Mouse (Mus musculus) brain, embryonic 18.5 days (tissue): Measurements from ENCODE around the gene Rpf1.
A peak's percentile ranks its signal among the peaks of the same experiment; 100 is the strongest.

ENCODE experiments used
- DNase-seq: peaks from one replicate; pipeline ENCODE4 v3.0.0-alpha.2; 2012; ENCODE audit warnings: low read depth, low spot score

Gene Rpf1

DNA sequence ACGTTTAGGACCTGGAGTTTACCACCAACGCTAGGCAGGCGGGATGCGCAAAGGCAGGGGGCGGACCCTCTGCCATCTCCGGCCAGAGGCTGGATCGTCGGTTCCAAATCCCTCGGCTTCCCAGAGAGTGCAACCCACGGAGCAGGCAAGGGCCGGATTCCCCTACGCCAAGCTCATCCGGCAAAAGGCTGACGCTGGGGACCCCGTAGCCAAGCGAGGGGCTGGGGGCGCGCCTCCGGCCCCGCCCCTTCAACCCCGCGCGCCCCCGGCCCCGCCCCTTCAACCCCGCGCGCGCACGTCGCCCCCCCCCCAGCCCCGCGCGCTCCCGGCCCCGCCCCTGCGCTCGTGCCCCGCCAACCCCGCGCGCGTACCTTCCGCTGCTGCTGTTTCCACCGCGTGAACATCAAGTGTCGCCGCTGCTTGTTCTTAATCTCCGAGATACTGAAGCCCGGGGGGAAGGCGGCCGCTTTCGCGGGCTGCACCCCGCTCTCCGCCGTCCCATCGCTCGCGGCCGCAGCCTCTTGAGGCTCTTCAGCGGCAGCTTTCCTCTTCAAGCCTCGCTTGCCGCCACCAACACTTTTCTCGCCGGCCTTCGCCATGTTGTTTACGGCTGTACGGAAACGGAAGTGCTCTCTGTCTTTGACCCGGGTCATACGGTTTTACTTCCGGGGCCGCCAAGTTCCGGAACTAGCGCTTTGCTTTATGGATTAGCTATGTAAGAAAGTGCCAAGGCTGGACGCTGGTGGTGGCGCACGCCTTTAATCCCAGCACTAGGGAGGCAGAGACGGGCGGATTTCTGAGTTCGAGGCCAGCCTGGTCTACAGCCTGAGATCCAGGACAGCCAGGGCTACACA is at the start of gene Rpf1:
Gene Rpf1, minus strand, starts transcription at position 632 of the 854 bp plus-strand sequence.
- peak; percentile 88 for DNase-seq

DNA sequence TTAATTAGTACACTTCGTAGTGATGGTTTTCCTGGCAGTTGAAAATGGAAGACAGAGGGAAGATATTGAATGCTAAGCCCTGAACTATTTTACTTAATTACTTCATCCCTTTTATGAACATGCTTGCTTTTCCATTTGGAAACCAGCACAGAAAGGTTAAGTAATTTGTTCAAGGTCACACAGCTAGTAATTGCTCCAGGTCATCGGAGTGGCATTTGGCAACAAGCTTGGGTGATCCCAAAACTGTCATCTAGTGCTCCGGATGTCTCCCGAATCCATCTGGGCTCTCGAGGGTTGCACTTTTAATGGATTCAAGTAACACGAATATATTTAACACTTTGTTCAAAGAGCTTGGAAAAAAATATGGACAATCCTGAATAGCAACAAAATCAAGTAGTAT is 49.7 kb upstream of the Rpf1 start:
- DNase-seq, result no peak

- no peak for DNase-seq
Observed at GRCm38 (mm10) chr3:146570148-146570782, 49.0 kb upstream of the Rpf1 start, which contains the start of gene Uox. Gene Uox, plus strand, starts transcription at chr3:146570426.

DNA sequence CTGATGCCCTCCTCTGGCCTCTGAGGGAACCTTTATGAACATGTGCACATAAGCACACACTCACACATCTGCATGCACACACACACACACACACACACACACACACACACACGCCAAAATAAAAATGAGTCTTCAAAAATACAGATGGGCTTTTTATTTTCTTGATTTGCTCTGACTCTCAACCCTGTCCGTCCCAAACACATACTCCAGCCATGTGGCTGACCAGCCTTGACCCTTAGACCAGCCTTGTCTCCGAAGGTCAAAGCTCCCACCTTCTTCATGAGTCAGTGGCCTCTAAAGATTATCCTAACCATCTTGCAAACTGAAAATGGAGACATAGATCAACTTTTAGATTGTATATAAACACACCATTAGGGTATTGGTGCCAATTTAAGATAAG is 48.4 kb upstream of the Rpf1 start:
- no peak for DNase-seq

GRCm38 (mm10) chr3:146567884-146568530 is 46.8 kb upstream of the Rpf1 start:
- no peak for DNase-seq

GRCm38 (mm10) chr3:146567366-146567765 is 46.1 kb upstream of the Rpf1 start:
- no peak for DNase-seq

GRCm38 (mm10) chr3:146565065-146565411 is 43.8 kb upstream of the Rpf1 start:
- DNase-seq, result no peak

GRCm38 (mm10) chr3:146564268-146565064 is 43.2 kb upstream of the Rpf1 start:
- peak; percentile 62 for DNase-seq

- DNase-seq, result no peak
Observed at GRCm38 (mm10) chr3:146562936-146563335, 41.7 kb upstream of the Rpf1 start.

- DNase-seq, result no peak
Observed at GRCm38 (mm10) chr3:146557507-146557906, 36.3 kb upstream of the Rpf1 start.

DNA sequence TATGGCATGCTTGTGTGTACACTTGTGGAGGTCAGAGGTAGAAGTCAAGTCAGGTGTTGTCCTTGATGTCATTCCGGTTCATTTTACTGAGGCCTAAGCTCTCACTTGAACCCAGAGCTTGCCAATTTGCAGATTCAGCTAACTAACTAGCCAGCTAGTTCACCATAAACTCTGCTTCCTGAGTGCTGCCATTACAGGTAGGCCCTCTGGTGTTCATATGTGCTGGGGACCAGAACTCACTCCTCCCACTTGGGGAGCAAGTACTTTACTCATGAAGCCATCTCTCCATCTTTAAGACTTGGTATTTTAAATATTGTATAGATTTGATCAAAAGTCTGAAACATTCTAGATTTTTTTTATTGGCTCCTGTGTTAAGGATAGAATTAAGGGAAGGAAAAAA is 35.3 kb upstream of the Rpf1 start:
- DNase-seq, result no peak

DNA sequence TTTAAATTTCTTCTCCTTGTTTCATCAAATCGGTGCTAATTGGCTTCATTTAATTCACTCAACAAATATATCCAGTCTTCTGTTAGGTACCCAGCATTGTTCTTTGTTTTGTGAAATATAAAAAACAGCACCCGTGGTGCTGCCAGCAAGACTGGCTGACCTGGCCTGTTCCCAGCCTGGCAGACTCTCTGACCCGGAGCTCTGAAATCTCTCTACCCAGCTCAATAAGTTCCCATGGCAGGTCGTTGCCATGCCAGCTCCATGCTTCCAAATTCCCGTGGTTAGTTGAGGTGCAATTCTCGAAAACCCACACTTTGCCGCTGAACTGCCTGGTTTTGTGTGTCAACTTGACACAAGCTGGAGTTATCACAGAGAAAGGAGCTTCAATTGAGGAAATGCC is 33.6 kb upstream of the Rpf1 start:
- no peak for DNase-seq

- no peak for DNase-seq
Observed at GRCm38 (mm10) chr3:146543632-146544031, 22.4 kb upstream of the Rpf1 start.

GRCm38 (mm10) chr3:146540521-146541273 is 19.5 kb upstream of the Rpf1 start:
- DNase-seq, result no peak

DNA sequence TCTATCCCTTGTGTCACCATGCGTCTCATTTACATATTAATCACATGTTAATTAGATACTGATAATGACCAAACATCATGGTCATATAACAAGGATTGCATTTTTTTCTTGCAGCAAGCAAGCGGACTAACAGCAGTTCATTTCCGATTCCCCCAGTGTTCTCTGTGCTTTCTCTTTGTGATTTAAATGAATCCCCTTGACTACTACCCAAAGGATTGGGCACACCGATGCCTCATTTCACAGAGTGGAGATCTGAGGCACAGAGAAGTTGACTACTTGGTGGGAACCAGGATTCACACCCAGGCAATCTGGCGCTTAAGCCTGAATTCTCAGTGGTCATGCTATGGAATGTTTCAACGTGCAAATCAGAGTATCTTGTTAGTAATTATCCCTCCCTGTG is 13.8 kb upstream of the Rpf1 start:
- no peak for DNase-seq

DNA sequence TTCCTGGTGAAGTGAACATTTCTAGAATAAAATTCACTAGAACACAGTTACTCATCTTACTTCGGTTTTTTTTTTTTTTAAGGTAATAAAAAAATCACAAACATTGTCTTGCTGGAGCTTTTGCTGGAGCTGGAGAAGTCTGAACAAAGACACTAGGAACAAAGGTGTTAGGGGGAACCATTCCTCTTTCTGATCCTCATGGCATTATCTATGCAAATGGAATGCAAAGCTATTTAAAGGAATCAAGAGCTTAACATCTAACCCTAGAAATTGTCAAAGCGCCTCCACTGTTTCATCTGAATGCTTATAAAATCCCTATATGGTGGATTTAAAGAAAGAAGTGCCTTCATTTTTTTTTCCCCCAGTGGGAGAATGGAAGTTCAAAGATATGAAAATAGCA is 7.1 kb upstream of the Rpf1 start:
- no peak for DNase-seq

DNA sequence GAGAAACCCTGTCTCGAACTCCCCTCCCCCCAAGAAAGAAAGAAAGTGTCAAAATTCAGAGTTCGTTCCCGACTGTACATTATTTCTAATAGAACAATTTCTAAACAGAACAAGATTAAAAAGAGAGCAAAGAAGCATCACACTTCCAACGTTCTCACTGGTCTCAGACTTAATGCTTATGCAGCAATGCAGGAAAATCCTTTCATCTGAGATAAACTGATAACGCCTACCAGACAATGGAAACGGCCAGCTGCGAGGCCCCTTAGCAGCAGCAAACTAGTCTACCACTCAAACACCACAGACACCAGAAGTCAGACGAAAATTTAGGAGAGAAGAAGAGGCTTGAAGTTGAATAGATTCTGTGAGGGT is 407 bp upstream of the Rpf1 start:
- no peak for DNase-seq

- DNase-seq, result no peak
Observed at GRCm38 (mm10) chr3:146520226-146520797, 917 bp downstream of the Rpf1 start.

DNA sequence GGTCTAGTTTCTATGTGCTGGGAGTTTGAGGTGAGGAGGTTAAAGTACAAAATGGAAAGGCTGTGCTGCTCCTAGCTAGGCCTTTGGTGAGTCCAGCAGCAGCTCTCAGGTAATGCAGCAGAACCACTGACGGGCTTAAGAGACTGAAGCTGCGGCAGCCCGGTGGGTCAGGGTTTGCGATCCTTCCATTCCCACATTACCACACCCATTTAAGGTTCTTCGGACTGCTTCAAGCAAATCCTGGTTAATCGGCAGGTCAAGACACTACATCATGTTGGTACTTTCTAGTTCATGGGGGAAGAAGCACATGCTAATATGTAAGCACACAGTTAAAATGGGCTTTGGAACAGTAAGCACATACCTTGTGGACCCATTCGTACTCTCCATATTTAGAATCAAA is 14.5 kb downstream of the Rpf1 start:
- no peak for DNase-seq

DNA sequence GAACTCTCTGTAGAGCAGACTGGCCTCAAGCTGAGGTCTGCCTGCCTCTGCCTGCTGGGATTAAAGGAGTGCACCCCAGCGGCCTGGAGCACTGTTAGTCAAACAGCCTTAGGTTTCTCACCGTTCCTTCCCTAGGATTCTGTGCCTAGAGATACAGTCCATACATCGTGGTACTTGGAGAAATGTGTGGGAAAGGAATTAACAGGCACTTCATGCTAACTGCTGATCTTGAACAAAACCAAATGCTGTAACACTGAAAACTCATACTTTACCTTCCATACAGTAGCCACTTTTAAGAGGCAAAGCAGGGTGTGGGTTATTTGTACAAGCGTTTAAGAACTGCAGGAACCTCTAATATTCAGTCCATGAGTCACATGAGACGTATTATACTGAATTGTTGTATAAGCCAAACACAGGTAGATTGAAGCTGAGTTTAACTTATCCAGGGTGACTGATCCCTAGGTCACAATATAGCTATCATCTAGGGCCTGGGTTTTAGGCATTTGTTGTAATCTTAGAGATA is 19.6 kb downstream of the Rpf1 start:
- no peak for DNase-seq

DNA sequence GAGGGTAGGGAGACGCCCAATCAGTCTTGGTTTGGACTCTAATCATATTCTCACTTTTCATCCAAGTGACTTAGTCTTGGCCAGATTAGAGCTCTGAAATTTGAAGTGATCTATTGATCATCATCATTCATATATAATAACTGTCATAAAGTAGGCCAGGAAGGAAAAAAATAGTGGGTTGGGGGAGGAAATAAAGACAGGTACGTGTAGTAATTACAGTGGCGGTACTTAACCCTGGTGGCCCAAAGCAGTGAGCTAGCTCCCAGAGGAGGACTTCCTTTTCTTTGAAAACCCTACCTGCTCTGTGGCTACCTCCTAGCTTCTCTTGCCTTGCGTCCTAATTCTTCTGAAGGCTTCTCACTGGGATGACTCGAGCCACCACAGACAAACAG is 20.4 kb downstream of the Rpf1 start:
- DNase-seq, result no peak
